Mouse (Mus musculus) limb, embryonic 10.5 days (tissue): ENCODE measurements around the gene Taf1a. TPM values are rescaled to one million over a fixed set of nuclear protein-coding genes. Genes with fewer than 3 reads are reported as not detected.
"Not testable (repeated sequence)": the region's sequence is repeated elsewhere in the genome, so short reads cannot be mapped to it uniquely, and the experiment has no call there.

Experiments used
- DNase-seq: peaks from one replicate; pipeline ENCODE4 v3.0.0-alpha.2; 2017; ENCODE audit warnings: low spot score
- H3K27ac ChIP-seq: fragments of 300-500 bp; sonication (generic); 2 replicates; pipeline ENCODE4 v1.5.1; 2016; ENCODE audit warnings: mild to moderate bottlenecking
- H3K27me3 ChIP-seq: fragments of 300-500 bp; sonication (generic); 2 replicates; pipeline ENCODE4 v1.6.1; 2016; ENCODE audit warnings: low read depth, mild to moderate bottlenecking; ENCODE audit not compliant: poor library complexity, severe bottlenecking
- H3K36me3 ChIP-seq: fragments of 300-500 bp; sonication (generic); 2 replicates; pipeline ENCODE4 v1.6.1; 2016; ENCODE audit warnings: mild to moderate bottlenecking, moderate library complexity
- H3K4me1 ChIP-seq: fragments of 300-500 bp; sonication (generic); 2 replicates; pipeline ENCODE4 v1.6.1; 2016
- H3K4me3 ChIP-seq: fragments of 300-500 bp; sonication (generic); 2 replicates; pipeline ENCODE4 v1.5.1; 2016; ENCODE audit warnings: mild to moderate bottlenecking, moderate library complexity
- H3K9me3 ChIP-seq: fragments of 300-500 bp; sonication (generic); replicated peaks from 2 replicates; pipeline ENCODE4 v1.6.1; 2016; ENCODE audit warnings: mild to moderate bottlenecking
- WGBS: fragments of 180-500 bp; shearing (Covaris S2); methylation state at CpG from one replicate; pipeline ENCODE4 v1.1.7; 2016; 5-methylcytosine and 5-hydroxymethylcytosine counted together
- polyA plus RNA-seq: library from polyadenylated mRNA; unstranded; fragments of >200 nt; fragmentation: Nextera tagmentation; extraction: Ambion mirVana; gene quantifications from 2 replicates; pipeline ENCODE4 v1.2.1, GENCODE M21; 2016

The Taf1a gene
- polyA plus RNA-seq = 19.9 and 23.8 TPM in 2 replicates

DNA sequence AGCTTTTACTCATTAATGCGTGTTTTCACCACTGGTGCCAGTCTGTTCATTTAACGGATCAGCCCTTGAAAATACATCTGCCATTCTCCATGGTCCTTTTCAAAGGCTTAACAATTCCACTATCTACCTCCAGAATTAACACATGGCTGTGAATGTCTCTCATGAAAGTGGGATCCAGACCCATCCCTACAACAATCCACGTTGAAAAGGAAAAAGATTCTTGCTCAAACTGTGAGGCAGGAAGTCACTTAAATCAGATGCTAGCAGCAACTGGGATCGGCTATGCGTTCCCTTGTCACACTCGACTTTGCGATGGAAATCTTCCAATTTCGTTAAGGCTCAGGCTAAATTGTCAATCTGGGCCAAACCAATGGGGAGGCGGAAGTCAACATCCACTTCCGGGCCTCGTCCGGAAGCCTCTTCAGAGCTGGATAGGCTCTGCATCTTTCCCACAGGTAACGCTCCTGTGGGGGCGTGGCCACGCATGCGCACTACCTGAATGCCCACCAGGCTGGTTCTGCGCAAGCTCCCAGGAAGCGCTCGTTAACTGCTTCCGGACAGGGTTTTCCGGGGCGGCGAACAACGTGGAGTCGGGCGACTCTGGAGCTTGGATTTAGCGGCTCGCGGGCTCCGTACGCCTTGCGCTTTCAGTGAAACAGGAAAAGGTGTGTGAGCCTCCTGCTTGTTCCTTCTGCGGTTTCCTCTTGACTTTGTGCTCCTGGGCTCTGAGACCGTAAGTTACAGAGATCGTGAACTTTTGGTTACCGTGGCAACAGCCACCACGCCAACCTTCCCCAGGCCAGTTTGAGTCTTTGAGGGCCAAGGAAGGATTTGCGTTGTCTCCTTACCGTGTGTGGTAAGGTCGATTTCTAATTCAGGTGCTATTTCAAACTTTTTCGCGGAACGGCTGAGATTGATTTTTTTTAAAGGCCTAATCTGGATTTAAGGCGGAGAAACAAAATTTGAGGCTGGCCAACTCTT lies at the start of gene Taf1a:
Gene Taf1a (plus strand): TSS at position 556 of the 981 bp plus-strand sequence.
- DNase-seq = peak; percentile 97
- 0 out of 2 replicates have a peak, but pooled peaks cover 4% of the 10 kb centered on the region for H3K27me3 ChIP-seq
- H3K4me3 ChIP-seq = peak within 1 kb of the TSS; percentile 77
- WGBS = 6% methylated on average over 44 of the region's 44 CpGs
- H3K9me3 ChIP-seq = no peaks in the 10 kb centered on the region
- peaks cover 8% of the 10 kb centered on the region for H3K4me1 ChIP-seq
- H3K36me3 ChIP-seq = peaks cover 28% of the 10 kb centered on the region
- peak within 1 kb of the TSS; percentile 79 for H3K27ac ChIP-seq

DNA sequence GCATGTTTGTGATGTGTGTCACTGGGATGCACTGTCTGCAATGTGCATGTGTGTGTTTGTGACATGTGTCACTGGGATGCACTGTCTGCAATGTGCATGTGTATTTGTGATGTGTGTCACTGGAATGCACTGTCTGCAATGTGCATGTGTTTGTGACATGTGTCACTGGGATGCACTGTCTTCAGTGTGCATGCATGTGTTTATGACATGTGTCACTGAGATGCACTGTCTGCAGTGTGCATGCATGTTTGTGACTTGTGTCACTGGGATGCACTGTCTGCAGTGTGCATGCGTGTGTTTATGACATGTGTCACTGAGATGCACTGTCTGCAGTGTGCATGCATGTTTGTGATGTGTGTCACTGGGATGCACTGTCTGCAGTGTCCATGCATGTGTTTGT lies 45.9 kb upstream of the Taf1a start:
- Histone ChIP-seq H3K36me3 (peaks cover 61% of the 10 kb centered on the region), H3K4me1 (peaks cover 12% of the 10 kb centered on the region)
- H3K9me3 ChIP-seq, H3K27ac ChIP-seq, H3K4me3 ChIP-seq, DNase-seq, H3K27me3 ChIP-seq: not testable (repeated sequence)
- WGBS = 88% methylated on average over 1 of the region's 1 CpGs

DNA sequence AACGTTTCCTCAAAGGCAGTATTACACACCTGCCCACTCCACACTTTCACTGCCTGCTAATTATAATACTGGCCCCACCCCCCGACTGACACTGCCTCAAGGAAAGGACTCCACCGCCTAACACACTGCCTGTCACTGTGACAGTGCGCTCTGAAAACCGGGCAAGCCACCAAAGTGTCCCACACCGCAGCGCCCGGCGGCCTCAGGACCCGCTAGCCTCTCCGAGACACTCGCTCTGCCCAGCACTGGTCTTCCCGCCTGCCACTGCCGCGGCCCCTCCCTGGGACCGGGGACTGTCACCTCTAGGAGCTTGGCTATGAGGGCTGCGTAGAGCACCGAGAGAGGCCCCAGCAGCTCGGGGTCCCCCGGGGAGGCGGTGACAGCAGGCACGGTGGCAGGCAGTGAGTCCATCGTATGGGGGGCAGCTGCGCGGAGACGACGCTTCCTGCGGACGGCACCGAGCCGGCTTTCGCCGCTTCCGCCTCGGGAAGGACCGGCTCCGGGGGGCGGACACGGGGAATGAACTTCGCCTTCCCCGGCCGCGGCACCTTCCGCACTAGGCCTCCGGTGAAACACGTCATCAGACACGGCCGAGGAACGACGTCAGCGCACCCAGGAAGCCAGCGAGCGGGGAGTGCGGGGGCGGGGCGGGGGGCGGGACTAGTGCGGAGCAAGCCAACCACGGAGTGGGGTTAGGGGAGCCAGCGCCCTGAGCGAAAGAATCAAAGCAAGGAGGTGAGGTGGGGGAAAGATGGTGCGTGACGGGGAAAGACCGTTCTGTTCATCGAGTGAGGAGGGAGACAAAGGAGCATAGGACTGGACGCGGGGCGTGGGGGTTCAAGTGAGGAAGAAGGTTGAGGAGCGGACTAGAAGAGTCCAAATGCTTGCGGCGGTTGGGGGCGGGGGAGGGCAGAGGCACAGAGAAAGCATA lies 43.6 kb upstream of the Taf1a start:
- H3K27ac ChIP-seq = peak overlapping the region; percentile 83

DNA sequence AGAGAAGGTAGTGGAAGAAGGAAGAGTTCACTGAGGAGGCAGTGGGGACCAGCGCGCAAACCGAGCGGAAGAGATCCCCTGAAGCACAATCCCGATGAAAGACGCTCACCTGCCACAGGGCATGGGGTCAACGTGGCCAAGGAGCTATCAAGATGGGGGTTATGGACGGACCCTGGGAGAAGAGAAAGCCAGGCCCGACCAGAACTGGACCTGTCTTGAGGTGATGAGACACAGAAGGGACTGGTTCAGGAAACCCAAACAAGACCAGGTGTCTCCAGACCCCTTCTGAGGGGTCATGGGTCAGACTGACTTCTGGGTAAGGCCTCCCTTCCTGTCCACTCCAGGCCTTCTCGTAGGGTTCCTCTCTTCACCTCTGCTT lies 43.0 kb upstream of the Taf1a start:
- Histone ChIP-seq H3K9me3 (no peaks in the 10 kb centered on the region), H3K4me3 (peak overlapping the region; percentile 96), H3K36me3 (peaks cover 65% of the 10 kb centered on the region), H3K27ac (peak overlapping the region; percentile 83), H3K27me3 (no peaks in the 10 kb centered on the region), H3K4me1 (peaks cover 12% of the 10 kb centered on the region)
- 7% methylated on average over 10 of the region's 10 CpGs for WGBS
- DNase-seq = no peak

More for the DNA sequence above, 43.6 kb upstream of the Taf1a start:
- Histone ChIP-seq H3K36me3 (peaks cover 63% of the 10 kb centered on the region), H3K4me3 (peak overlapping the region; percentile 96), H3K9me3 (no peaks in the 10 kb centered on the region), H3K27me3 (no peaks in the 10 kb centered on the region), H3K4me1 (peaks cover 12% of the 10 kb centered on the region)
- peak; percentile 88 for DNase-seq
- 1% methylated on average over 72 of the region's 72 CpGs for WGBS

DNA sequence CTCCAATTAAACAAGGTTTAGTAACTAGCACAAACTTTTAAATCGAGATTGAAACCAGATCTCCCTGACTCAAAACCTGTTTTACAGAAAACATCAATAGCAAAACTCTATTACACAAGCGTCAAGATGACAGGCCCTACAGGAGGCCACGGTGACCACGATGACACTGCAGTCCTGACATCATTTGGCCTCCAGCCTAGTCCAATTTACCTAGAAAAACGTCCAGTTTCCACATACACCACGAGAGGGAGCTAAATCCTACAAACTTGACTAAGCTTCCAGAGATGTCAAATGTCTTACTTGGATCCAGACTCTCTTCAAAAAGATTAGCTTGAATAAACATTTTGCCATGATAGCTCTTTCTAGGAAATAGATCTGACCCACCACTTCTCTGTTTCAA lies 38.9 kb upstream of the Taf1a start:
- 34% methylated on average over 6 of the region's 6 CpGs for WGBS
- peaks cover 82% of the 10 kb centered on the region for H3K36me3 ChIP-seq

DNA sequence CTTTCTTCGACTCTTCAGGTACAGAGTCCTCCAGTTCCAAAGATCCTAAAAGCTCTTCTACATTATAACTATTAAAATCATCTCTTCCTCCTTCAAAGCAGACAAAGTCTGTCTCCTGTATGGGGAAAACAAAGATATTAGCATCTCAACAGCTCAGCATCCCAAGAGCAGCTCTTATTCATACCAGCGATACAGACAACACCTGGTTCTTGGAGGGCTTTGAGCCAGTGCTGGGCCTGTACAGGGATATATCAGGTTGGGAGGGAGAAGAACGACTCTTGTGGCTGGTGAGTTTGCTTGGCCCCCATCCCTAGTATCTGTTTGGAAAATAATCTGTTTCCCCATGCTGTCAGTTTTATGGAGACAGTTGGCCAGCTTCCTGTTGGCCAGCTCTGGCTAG lies 29.9 kb upstream of the Taf1a start:
- WGBS = 90% methylated on average over 3 of the region's 3 CpGs
- Histone ChIP-seq H3K9me3 (no peaks in the 10 kb centered on the region), H3K36me3 (peaks cover 91% of the 10 kb centered on the region), H3K27ac (no peak overlapping the region), H3K4me1 (no peaks in the 10 kb centered on the region), H3K4me3 (no peak overlapping the region), H3K27me3 (no peaks in the 10 kb centered on the region)
- DNase-seq = no peak

More for the DNA sequence above, 38.9 kb upstream of the Taf1a start:
- DNase-seq = no peak
- H3K27me3 ChIP-seq = no peaks in the 10 kb centered on the region
- peaks cover 9% of the 10 kb centered on the region for H3K4me1 ChIP-seq
- H3K9me3 ChIP-seq = no peaks in the 10 kb centered on the region
- H3K27ac ChIP-seq = no peak overlapping the region
- no peak overlapping the region for H3K4me3 ChIP-seq

DNA sequence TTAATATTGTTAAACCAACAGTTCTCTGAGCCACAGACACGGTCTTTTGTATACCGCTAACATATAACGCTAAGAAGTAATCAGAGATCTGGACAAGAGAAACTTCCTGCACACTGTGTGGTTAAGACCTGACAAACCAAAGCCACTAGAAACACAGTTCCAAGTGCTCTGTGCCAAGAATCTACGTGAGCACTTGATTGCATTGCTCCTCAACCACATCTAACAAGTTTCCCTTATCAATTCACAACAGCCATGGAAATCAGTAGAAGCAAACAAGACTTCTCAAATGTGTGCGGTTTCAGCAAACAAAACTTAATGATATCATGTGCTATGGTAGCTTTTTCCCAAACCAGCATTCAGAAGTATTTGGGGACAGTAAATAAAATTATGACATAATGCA lies 26.5 kb upstream of the Taf1a start:
- H3K36me3 ChIP-seq = peaks cover 87% of the 10 kb centered on the region
- H3K9me3 ChIP-seq = no peaks in the 10 kb centered on the region
- no peak for DNase-seq
- no peaks in the 10 kb centered on the region; the same call in 1 of the 2 replicates for H3K4me1 ChIP-seq
- no peaks in the 10 kb centered on the region for H3K27me3 ChIP-seq
- WGBS = 96% methylated on average over 5 of the region's 5 CpGs
- H3K4me3 ChIP-seq = no peak overlapping the region
- no peak overlapping the region for H3K27ac ChIP-seq

DNA sequence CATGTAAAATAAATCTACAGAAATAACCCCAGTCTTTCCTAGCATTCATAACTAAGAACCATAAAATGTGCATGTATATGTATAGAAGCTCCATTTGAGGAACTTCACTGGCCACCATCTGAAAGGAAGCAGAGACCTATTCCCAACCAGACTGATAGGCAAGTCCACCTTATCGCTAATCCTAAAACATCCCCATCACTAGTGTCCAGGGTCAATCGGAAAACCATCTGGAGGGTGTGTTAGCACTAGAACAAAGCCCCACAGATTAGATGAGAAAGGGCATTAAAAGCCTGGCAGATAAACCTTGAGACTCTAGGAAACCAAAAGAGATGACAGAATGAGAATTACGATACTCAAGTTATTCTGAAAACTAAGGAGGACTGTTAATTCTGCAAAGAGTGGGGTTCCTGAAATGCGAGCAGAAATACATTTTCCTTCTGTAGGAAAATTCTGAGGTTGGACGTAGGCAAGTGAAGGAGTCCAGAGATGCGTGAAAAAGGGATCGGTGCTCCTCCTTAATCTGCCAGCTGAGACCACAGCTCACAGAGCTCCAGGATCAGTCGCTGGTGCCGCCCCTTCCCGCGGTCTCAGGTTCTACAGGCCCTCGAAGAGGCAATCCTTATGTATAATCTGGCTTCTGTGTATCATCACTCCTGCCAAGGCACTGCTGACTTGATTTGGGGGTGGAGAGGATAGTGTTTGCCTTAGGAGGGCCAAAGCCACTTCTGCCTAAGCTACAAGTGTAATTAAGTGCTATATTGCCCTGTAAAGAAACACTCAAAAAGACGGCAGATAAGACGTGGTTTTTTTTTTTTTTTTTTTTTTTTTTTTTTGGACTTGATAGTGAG lies 25.8 kb upstream of the Taf1a start:
- Histone ChIP-seq H3K4me1 (peaks cover 5% of the 10 kb centered on the region), H3K9me3 (no peaks in the 10 kb centered on the region), H3K36me3 (peaks cover 81% of the 10 kb centered on the region), H3K27me3 (no peaks in the 10 kb centered on the region), H3K4me3 (no peak overlapping the region), H3K27ac (no peak overlapping the region)
- 88% methylated on average over 14 of the region's 14 CpGs for WGBS
- DNase-seq = no peak

DNA sequence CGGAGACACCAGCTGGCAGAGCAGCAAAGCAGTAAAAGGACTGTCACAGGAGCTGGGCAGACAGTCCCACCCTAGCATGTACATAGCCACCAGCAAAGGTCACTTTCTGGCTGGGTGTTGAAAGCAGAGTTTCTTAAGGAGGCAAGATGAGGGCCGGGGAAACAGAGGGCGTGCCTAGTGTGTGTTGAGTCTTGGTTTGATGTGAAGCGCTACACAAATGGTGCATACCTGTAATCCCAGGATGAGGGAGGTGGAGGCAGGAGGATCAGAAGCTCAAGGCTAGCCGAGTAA lies 25.3 kb upstream of the Taf1a start:
- Histone ChIP-seq H3K4me1 (peaks cover 11% of the 10 kb centered on the region), H3K4me3 (no peak overlapping the region), H3K9me3 (no peaks in the 10 kb centered on the region), H3K36me3 (peaks cover 75% of the 10 kb centered on the region), H3K27ac (no peak overlapping the region), H3K27me3 (no peaks in the 10 kb centered on the region)
- WGBS = 93% methylated on average over 5 of the region's 5 CpGs
- DNase-seq = no peak

DNA sequence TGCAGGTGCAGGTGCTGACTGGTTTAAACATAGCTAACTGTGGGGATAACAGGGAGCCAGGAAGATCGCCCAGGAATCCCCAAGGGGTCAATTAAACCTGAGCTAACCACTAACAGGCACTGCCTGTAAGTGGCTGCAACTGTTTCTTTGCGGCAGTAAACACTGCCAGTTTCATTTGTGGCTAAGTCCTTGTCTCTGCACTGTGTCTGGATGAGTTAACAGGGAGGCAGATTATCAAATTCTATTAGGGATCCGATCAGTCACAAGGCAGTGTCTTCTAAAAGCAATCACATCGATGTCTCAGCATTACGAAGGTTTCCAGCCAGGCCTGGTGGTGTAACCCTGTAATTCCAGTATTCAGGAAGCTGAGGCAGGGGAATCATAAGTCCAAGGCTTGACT lies 22.4 kb upstream of the Taf1a start:
- Histone ChIP-seq H3K36me3 (peaks cover 48% of the 10 kb centered on the region), H3K27ac (no peak overlapping the region), H3K4me1 (peaks cover 23% of the 10 kb centered on the region), H3K27me3 (no peaks in the 10 kb centered on the region), H3K4me3 (no peak overlapping the region), H3K9me3 (no peaks in the 10 kb centered on the region)
- 84% methylated on average over 5 of the region's 5 CpGs for WGBS
- no peak for DNase-seq

DNA sequence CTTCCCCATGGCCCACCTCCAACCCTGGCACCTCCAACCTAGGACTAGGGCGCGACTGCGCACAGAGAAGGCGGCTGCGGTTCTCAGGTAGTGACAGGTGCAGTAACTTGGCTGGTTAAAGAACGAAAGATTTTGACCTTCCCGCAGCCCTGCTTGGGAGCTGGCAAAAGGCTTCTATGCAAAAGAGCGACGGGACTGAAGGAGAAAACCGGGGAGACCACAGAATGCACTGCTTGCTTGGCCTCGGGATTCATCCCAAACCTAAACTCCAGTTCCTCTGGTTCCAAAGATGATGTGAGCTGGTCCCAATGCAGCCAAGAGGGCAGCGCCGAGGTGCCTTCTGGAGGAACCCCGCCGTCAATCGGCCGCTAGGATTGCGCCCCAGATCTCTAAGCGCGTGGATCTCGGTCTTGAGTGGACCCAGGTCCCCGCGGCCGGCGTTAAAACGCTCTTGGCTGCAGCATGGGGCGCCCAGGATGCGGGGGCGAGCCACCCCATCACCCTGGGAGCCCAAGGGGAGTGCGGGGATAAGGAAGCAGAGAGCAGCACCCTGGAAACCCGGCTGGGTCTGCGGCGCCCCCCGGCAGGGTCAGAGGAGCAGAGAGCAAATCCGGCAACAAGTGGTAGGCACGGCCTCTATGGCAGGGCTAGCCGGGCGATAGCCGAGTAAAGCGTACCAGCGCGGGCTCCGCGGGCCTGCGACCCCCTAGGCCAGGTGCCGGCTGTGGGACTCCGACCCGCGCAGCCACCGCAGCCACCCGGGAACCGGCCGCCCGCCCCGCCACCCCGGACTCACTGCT lies 20.0 kb upstream of the Taf1a start:
- Histone ChIP-seq H3K27me3 (no peaks in the 10 kb centered on the region), H3K4me1 (peaks cover 23% of the 10 kb centered on the region), H3K27ac (peak overlapping the region; percentile 91), H3K36me3 (peaks cover 26% of the 10 kb centered on the region), H3K4me3 (peak overlapping the region; percentile 98), H3K9me3 (no peaks in the 10 kb centered on the region)
- WGBS = 2% methylated on average over 56 of the region's 56 CpGs
- no peak for DNase-seq
